Mouse (Mus musculus) lung, postnatal 14 days (tissue): ENCODE results near the gene Esf1.
"Not testable (repeated sequence)": the region's sequence is repeated elsewhere in the genome, so short reads cannot be mapped to it uniquely, and the experiment has no call there.

ENCODE experiments used
- DNase-seq: peaks from one replicate; pipeline ENCODE4 v3.0.0; 2021

The Esf1 gene

DNA sequence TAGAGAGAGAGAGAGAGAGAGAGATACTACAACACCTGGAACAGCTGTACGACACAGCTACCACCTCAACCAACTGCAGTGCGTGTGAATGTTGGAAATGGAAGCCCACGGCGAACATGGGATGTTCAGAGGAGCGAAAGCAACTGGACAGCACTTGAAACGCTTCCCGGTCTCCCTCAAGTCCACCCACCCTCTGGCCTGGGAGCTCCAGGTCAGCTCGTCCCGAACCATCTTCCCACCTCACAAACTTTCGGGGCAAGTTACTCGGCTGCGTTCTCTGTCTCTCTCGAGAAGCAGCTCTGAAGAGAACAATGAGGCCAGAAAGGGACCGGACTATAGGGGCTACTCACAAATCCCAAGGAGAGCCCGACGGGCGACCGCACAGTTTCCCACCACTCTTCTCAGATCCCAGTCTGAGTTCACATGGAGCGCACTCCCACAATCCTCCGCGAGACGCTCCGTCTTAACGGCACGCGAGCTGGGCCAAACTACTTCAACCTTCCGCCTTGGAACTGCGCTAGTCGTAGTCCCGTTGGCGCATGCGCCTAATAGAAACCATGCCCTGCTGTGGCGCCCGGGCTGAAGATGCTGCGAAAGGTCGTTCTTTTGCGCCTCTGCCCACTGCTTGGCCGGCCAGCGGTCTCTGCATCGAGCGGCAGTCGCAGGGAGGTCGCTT, at the start of gene Esf1, which contains the start of gene Ndufaf5:
Gene Esf1 (minus strand): TSS at position 438 of the 676 bp plus-strand sequence.
Gene Ndufaf5 (plus strand): TSS at position 523 of the 676 bp plus-strand sequence.
- peak; percentile 96 for DNase-seq

DNA sequence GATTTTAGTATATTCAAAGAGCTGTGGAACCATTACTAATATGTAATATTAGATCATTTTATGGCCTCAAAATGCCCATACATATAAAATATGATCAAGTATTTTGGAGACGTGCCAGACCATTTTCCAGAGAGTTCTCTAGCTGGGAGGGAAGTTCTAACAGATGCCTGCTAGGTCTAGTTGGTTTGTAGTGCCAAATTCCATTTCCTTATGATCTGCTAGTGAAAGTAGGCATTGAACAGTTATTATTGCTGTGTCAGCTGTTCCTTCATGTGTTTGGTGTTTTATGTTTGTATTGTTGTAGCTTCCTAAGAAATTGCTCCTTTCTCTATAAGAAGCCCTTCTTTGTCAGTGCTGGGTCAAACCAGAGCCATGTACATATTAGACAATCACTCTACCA, 45.6 kb upstream of the Esf1 start:
- no peak for DNase-seq

DNA sequence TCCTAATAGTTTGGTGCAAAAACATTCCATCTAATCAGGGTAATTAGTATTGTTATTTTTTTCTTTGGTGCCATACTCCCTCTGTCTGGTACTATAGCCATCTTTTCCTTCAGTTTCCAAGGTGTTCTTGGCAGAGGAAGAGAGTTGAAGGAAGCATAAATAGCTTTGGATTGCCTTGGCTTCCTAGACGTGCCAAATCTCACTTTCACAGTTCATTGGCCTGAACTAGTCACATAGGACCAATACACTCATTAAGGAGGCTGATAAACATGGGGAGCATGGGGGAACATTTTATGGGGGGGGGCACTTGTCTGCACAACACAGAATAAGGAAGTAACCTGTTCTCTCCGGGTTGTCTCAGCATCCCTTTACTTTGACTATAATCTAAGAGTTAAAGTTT, 45.1 kb upstream of the Esf1 start:
- no peak for DNase-seq

DNA sequence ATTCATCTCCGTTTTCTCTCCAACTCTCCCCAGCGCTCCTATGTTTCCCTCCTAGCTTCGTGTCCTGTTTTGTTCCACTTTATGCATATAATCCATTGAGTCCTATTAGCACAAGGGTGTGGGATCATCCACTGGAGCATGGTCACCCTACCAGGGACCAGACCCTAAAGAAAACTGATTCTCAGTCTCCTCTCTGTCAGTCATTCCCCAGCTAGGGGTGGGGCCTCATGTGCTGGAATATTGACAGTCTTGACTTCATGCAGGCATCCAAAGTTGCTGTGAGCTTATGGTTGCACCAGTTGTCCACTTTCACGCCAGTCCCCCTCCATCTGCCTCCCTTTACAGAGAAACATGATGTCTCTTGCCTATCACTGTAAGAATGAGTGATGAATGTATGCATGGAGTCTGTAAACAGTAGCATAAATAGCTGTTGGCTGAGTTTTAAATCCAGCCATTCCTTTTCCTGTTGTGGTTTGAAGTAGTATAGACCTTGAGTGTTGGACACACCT, 44.2 kb upstream of the Esf1 start:
- no peak for DNase-seq

DNA sequence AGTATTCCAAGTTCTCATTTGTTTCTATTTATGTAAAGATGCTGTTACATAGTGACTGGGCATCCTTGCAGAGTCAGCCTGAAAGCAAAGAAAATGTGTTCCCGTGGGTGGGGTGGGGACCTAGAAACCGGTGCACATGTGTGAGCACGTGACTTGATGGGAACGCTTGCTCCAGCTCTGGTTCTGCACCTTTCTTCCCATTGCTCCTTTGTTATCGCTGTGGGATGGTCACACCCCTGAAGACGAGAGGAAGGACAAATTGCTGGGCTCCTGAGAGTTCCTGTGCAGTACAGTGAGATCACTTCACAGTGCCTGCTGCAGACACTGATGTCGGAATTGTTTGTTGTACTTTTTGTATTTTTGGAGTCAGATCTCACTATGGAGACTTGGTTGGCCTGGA, 33.4 kb upstream of the Esf1 start:
- no peak for DNase-seq

DNA sequence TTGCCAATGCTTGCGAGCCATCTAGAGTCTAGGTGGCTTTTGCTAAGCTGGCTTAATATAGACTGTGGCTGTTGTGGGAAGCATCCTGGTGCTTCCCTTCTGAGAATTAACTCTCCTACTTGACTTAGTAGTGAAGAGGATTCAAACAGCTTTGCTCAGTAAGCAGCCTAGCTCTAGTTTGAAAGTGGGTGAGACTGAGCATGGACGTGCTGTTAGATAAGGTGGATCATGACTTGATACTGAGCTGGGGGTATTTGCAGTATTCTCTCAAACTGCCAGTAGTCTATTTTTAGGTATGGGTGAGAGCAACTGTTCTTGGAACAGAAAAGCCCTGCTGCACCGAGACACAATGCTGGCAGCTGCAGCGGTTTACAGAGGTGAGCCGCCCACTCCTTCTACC, 32.2 kb upstream of the Esf1 start:
- DNase-seq = no peak

DNA sequence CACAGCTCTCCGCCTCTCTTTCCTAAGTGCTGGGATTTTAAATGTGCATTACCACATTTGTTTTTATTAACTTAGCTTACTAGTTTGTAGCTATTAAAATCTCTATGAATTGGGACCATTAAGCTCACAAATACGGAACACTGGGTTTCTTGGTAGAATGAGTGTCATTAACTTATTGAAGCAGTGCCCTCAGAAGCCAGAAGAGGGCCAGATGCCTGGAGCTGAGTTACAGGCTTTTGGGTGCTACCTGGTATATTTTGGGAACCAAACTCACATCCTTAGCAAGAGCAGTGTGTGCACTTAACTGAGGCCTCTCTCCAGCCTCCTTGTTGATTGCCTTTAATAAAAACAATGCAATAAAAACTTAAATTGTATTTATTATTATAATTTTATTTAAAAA, 30.3 kb upstream of the Esf1 start:
- DNase-seq = no peak

DNA sequence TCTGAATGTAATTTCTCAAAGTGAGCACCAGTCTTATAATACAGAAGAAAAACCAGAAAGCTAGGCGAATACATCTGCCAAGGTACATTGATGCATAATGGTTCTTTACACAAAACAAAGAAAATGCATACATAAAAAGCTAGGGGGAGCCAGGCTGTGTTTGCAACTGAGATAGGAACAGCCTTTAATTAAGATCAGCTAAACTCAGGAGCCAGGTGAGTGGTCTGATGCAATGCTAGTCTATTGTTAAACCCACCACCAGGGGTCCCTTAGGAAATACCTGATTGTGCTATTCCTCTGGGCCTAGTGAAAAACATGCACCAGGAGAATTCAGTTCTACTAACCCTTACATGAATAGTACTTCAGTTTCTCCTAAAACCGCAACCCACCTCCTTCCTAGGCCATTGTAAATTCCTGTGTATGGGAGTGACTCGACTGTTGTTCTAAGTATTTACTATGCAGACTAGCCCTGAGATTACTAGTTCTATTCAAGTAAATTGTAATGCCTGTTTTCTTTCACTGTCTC, 15.4 kb upstream of the Esf1 start:
- not testable (repeated sequence) for DNase-seq

DNA sequence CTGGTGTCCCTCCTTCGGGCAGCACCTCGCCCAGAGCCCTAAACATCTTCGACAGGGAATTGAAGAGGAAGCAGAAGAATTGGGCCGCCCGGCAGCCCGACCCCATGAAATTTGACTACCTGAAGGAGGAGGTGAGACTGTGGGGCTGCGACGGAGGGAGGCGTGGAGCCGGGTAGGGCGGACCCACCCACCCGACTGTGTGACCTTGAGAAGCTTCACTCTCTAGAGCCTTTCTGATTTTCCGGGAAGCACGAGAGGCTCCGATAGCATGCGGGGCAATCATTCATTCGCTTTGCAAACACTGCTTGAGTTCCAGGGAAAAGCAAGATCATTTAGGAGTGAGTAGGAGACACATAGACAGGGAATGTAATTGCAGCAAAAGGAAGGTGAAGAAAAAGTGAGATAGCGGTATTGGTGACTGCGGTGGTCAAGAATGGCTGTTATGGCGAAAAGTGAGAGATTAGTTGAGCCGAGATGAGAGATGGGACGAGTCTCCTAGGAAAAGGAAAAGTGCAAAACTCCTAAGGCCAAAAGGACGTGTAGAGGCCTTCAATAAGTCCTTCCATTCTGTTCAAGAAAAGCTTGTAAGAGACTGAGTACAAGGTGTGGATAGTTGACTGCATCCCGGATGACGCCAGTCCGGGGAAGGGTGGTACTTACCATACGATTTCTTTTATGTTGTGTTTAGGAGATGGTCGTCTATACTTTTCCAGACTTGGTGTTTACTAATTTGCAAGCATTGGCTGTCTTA, 614 bp upstream of the Esf1 start:
- DNase-seq = no peak

DNA sequence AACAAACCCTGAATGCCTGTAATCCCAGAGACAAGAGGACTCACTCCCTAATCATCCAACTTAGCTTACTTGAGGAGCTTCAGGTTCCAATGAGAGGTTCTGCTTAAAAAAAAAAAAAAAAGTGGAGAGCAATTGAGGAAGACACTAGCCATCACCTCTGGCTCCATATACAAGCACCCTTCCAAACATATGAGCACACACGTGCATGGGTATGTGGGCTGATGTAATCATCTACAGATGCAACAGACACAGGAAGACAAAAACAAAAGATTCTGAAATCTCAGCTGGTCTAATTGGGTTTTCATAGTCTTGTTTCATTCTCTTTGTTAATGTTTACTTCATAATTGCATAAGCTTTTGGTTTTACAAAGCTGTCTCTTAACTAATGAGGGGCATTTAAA, 1.3 kb downstream of the Esf1 start:
- no peak for DNase-seq

DNA sequence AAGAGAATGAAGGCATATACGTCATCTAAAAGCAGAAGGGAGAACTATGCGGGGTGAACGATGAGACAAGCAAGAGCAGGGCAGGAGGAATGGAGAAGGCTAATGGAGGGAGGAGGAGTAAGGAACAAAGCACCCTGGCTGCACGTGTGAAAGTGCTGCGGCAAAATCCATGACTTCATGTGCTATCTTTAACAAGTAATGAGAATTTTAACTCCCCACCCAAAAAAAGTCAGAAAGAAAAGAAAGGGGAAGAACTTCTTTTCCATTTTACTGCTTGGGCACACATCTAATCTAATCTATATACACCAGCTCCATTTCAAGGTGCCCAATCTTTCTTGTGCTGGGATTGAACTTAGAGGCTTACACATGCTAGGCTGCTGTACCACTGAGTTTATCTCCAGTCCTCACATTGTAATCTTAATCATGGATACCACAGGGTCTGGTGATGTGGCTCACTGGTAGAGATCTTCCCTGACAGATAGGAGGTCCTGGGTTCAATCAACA, 7.0 kb downstream of the Esf1 start:
- no peak for DNase-seq

DNA sequence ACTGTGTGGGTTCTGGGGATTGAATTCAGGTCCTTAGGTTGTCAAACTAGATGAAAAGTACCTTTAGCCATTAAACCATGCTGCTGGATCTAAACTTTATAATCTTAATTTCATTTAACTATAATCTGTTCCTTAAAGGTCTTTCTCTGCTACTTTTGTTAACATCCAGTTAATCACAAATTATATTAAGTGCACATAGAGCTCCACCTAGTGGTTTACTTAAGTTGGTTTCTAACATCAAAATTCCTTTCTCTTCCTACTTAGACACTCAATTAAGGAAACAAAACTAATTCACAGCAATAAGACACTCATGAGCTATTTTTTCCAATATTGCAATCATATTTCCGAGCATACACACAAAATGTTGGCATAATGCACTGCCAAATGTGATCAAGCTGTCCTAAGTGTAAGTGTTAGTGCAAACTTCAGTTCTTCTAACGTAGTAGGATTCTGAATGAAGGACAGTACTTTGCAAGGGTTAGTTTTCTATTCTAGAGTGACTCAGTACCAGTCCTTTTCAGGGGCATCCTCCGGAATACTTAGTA, 11.1 kb downstream of the Esf1 start:
- no peak for DNase-seq

DNA sequence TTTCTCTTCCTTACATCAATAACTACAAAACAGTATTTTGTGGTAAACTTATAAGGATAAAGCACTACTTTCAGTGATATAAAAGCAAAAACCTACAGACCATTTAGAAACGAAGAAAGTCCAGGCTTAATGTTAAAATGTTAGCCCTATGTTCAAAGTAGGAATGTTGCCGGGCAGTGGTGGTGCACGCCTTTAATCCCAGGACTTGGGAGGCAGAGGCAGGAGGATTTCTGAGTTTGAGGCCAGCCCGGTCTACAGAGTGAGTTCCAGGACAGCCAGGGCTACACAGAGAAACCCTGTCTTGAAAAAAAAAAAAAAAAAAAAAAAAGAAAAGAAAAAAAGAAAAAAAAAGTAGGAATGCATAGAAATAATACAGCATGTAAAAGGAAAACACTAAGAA, 18.6 kb downstream of the Esf1 start, which contains the start of gene Gm17374:
Gene Gm17374 (plus strand): TSS at position 301 of the 400 bp plus-strand sequence.
- not testable (repeated sequence) for DNase-seq

DNA sequence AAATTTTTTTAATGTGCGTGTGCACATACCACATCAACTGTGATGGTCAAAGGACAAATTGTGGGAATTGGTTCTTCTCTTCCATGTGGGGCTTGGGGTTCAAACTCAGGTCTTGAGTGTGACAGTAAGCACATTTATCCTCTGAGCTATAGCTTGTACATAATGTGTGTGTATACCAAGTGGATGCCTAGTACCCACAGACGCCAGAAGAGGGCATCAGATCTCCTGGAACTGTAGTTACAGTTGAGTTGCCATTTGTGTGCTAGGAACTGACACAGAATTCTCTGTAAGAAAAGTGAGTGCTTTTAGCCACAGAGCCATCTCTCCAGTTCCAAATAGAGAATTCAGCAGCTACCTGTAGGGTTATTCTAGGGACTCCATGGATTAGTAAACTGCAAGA, 44.8 kb downstream of the Esf1 start:
- no peak for DNase-seq

DNA sequence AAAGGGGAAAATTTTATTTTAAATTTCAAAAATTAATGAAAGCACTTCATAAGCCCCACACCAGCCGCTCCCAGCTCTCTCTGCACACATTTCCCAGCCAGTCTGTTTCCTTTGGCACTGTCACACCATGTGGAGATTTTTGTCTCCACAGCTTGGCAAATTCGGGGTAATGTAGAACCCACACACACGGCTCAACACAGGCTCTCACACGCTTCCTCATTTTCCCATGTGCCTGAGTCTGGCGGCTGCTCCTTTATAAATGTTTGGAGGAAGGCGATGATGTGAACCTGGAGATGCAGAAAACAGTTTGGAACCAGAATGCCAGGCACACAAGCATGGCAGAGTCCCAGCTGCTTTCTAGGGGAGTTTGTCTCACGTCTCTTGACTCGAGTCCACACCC, 56.5 kb downstream of the Esf1 start:
- no peak for DNase-seq

DNA sequence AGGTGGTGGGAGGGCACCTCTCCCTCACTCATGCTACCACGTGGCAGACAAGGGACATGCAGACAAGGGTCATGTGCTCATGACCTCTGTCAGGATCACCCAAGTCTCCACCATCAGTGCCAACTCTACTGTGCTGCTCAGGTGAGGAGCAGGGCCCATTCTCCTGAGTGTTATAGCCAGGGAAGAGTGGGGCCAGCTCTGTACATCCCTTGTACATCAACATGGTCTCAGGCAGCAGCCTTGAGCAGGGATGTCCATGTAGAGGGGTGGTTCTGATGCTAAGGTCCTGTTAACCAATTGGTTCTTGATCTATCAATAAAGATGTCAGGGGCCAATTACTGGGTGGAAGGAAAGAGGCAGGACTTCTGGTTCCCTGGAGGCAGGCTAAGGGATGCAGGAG, 61.4 kb downstream of the Esf1 start:
- DNase-seq = no peak

DNA sequence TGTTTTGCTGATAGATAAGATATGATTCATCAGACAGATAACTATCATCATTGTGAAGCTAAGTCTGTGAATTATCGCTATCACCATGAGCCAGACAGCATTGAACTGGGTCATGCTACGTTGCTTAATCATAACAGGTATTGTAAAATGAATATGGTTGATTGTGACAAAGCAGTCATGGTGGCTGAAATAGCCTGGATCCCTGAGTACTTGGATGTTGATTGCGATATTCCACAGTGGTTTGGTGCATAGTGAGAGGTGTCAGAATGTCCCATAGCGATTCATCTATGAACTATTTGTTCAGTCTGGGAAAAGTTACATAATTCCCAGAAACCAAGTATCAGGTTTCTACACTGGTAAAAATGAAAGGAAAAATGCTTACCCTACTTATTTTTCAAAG, 62.7 kb downstream of the Esf1 start:
- peak; percentile 6 for DNase-seq

DNA sequence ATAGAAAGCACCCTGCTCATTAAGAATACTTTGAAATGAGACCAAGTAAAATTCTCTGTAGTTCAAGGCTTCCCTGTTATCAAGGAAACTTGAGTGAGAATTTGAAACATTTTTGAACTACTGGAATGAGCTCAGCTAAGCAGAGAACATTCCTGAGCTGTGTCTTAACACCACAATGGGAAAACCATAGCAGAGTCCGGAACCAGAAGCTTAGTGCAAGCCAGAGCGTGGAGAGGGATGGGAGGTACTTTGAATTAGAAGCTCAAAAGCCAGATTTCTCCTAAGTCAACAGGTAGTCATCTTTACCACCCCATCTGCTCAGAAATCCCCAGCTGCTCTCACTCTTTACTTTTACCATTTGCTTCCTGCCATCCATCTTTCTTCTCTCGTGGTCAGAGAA, 65.4 kb downstream of the Esf1 start:
- no peak for DNase-seq

DNA sequence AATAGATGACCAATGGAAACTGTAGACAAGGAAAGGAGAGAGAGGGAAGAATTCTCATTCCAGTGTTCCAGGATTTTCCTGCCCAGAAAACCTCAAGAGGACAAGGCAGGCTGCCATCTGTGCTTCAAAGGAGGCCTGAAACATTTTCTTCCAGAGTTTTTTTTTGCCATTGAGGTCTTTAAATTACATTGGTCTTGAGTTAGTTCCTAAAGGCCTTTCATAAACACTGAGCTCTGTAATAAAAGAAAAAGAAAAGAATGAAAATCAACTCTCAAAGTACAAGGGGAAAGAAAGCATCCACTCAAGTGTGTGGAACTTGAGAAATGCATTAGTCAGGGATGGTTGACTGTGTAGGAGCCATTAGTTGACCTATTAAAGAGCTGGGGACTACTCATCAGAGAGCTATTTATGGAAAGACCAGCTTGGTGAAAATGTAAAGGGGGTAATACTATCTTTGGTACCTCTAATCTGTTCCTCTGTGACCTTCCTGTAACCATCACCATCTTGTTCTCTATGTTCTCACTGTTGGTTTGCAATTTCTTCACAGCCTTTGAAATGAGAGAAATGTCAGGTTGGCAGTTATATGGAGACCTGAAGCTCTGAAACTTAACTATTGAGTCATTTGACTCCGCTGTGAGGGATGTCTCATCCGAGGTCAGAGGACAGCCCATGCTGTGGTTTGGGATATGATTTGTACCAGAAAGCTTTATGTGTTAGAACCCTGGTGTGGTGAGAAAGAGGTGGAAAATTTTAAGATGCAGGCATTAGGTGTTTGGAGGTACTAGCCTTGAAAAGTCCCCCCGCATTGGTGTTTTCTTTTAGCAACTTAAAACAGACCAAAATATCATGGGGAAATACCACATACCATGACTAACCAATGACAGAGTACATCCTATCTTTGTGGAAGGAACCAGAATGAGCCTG, 69.6 kb downstream of the Esf1 start:
- no peak for DNase-seq

DNA sequence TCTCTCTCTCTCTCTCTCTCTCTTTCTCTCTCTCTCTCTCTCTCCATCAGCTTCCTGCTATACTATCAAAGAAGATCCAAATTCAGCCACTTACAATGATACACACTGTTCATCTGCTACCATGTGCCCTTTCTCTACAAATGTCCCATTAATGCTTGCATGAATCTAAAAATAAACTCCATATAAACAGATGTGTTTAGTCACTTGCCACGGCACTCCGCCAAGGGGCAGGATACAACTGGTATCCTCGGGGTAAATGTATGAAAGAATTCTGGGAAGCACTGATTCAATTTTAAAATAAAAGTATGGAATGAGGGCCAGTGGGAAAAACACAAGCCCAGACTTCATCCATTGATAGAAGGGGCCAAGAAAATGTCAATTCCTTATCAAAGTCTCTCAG, 70.4 kb downstream of the Esf1 start:
- peak; percentile 60 for DNase-seq

DNA sequence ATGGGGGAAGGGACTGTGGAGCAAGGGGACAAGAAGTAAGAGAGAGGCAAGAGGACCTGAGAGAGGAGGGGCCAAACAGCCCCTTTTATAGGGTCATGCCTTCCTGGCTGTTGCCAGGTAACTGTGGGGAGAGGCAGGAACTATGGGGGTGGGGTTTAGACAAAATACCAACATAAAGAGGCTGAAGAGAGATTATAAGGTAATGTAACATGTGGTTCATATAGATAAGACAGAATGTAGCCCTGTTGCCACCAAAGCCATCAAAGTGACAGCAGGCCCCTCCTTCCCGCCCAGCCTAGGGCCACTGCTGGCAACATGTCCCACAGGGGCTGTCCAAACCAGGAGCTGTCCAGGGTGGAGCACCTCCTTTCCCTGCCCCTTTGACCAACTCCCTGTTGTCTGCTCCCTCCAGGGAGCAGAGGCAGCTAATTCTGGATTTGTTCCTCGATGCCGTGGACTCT, 73.2 kb downstream of the Esf1 start:
- DNase-seq = no peak

DNA sequence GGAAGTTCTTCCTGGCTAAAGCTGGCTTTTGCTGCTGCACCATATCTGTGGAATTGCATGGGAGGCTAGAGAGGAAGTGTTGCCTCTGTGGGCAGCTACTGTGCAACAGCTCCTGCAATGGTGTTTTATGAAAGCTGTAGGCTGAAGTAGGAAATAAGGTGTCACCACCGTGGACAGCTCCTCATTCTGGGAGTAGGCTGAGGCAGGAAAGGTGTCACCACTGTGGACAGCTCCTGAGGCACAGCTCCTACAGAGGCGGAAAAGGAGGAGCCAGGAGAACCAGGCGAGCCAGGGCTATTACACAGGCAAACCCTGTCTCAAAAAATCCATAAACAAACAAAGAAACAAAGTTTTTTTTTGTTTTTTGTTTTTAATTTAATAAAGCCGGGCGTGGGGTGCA, 74.3 kb downstream of the Esf1 start:
- DNase-seq = no peak
